Mouse (Mus musculus) embryonic fibroblast, embryonic 13.5 days (primary cell): ENCODE results near the gene Fto. TPM values are rescaled to one million over a fixed set of nuclear protein-coding genes. Genes with fewer than 3 reads are reported as not detected.

Source experiments
- H3K27ac ChIP-seq: 2 replicates; pipeline ENCODE4 v1.5.1; 2012; ENCODE audit warnings: low read length, control low read depth, inconsistent platforms; ENCODE audit not compliant: insufficient read depth
- H3K4me1 ChIP-seq: 2 replicates; pipeline ENCODE4 v1.6.1; 2011; ENCODE audit warnings: low read length; ENCODE audit not compliant: control insufficient read depth, insufficient read depth
- H3K4me3 ChIP-seq: 2 replicates; pipeline ENCODE4 v1.5.1; 2011; ENCODE audit warnings: mild to moderate bottlenecking, control low read depth, low read length; ENCODE audit not compliant: insufficient read depth
- CTCF ChIP-seq: IDR thresholded peaks from 2 replicates; pipeline ENCODE4 v1.5.1; 2011; ENCODE audit warnings: mild to moderate bottlenecking, control low read depth, low read length, moderate library complexity, borderline replicate concordance; ENCODE audit not compliant: insufficient read depth
- POLR2A ChIP-seq: IDR thresholded peaks from 2 replicates; pipeline ENCODE4 v1.6.1; 2011; ENCODE audit warnings: low read depth, mild to moderate bottlenecking, control low read depth, low read length, moderate library complexity
- polyA plus RNA-seq: library from polyadenylated mRNA; stranded (reverse); fragments of >200 nt; gene quantifications from 2 replicates; pipeline ENCODE4 v1.2.4, GENCODE M21; 2011; ENCODE audit warnings: low read depth; ENCODE audit not compliant: missing spikeins, insufficient read length

Gene Fto
- polyA plus RNA-seq, 1 experiment, result 71.5 TPM

DNA sequence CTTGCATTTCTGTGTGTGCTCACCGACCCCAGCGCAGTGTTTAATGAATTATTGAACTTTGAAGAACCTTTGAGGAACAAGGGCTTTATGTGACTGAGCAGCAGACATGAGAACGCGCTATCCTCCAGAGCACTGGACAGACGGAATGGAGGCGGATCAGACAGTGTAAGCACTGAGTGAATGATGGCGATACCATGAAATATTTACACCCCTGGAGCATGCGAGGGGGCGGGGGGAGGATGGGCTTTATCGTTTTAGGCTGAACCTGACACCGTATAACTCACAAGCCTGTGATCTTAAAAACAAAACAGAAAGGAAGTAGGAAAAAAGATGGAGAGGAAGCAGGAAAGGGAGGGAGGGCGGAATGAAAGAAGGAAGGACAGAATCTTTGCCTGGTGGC lies 57.6 kb downstream of the Fto start:
- no peak overlapping the region for H3K27ac ChIP-seq
- TF ChIP-seq CTCF (no peak), POLR2A (no peak)

DNA sequence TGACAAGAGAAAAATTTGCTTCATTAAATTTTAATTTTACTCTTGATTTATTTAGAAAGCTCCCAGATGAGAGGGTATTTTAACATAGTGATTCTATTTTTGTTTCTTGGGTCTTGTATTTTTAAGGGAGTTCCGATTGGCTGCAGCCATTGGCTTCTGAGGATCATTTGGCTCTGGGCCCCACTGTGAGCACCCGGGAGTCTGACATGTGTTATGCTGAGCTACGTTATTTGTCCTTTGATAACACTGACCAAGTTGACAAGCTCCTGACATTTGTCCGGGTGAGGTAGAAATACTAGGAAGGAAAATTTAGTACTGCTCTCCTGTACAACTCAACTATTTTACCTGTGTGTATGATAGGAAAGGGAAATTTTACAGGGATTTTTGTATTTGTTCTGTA lies 58.7 kb downstream of the Fto start:
- TF ChIP-seq CTCF (no peak), POLR2A (no peak)
- H3K4me1 ChIP-seq, result peaks cover 25% of the 10 kb centered on the region
- no peak overlapping the region for H3K27ac ChIP-seq
- H3K4me3 ChIP-seq, result no peak overlapping the region

More for the DNA sequence above, 57.6 kb downstream of the Fto start:
- H3K4me3 ChIP-seq, result no peak overlapping the region
- peaks cover 14% of the 10 kb centered on the region for H3K4me1 ChIP-seq

DNA sequence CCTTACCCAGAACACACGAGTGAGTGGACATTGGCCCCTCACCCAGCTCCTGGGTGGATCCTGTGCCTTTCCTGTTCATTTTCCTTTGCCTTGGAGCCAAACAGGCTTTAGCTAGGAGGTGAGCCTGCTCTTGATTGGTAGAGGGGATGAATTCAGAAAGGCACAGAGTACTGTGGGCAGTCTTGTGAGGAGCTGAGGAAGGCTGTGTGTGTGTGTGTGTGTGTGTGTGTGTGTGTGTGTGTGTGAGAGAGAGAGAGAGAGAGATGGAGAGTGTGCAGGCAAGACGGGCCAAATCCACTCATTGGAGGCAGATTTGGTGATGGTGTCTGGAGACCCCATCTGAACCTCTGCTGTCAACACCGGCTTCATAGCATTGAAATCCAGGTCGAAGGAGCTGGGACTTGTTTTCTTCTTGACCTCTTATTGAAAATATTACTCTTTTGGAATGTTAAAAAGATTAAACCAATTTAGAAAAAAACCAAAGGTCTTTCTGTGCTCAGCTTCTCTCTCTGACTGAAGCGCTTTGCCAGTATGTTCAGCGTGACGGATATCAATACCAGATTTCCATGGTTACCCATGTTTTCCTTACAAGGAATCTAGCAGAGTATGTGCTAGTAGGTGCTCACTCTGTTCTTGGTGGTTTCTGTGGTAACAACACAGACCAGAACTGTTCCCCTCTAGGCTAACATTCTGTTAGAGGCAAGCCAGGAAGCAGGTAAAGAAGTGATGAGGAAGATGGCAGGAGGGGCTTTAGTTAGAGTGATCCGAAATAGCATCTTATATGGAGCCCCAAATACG lies 59.7 kb downstream of the Fto start:
- H3K4me3 ChIP-seq, result no peak overlapping the region
- H3K4me1 ChIP-seq, result peaks cover 25% of the 10 kb centered on the region
- no peak overlapping the region for H3K27ac ChIP-seq
- TF ChIP-seq POLR2A, result no peak
- no peak for TF ChIP-seq CTCF

- Histone ChIP-seq H3K4me3 (no peak overlapping the region), H3K27ac (peak overlapping the region; percentile 10), H3K4me1 (peaks cover 25% of the 10 kb centered on the region)
- TF ChIP-seq CTCF, result no peak
- no peak for TF ChIP-seq POLR2A
Measured at GRCm38 (mm10) chr8:91375054-91375938, 62.0 kb downstream of the Fto start.

- no peak overlapping the region for H3K27ac ChIP-seq
- no peak overlapping the region for H3K4me3 ChIP-seq
- H3K4me1 ChIP-seq, result peaks cover 22% of the 10 kb centered on the region
- TF ChIP-seq CTCF, result no peak
- no peak for TF ChIP-seq POLR2A
Measured at GRCm38 (mm10) chr8:91376785-91377184, 63.5 kb downstream of the Fto start.

- H3K4me1 ChIP-seq, result peaks cover 23% of the 10 kb centered on the region
- no peak overlapping the region for H3K4me3 ChIP-seq
- H3K27ac ChIP-seq, result no peak overlapping the region
- TF ChIP-seq POLR2A (no peak), CTCF (no peak)
Measured at GRCm38 (mm10) chr8:91377275-91377674, 64.0 kb downstream of the Fto start.

DNA sequence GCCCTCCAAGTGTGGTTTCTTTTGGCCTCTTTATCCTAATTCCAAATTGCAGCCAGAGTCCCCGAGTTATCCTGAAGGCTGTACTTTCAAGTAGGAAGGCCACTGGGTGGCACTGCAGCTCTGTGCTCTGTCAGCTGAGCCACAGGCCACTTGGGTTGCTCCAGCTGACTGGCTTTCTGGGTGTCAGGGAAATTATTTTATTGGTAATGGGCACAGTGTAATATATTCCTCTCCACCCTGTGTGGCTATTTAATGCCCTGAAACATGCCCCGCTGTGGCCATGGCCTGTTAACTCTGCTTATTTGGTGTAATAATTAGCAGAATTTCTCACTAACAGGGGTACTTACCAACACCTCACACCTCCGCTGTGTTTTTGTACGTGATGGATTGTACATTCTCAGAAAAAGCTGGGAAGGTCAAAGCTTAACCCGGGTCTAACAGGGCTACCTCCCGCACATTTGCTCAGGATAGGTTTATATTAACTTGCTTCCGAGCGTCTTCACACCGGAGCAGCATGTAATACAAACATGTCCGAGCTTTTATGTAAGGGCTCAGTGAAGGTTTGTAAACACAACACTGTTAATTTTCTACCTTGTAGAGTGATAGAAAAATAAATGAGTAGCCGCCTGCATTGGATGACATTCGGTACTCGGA lies 65.6 kb downstream of the Fto start:
- H3K27ac ChIP-seq, result no peak overlapping the region
- H3K4me1 ChIP-seq, result peaks cover 23% of the 10 kb centered on the region
- no peak overlapping the region for H3K4me3 ChIP-seq
- TF ChIP-seq POLR2A (no peak), CTCF (peak; percentile 79)

GRCm38 (mm10) chr8:91380796-91381542 lies 67.6 kb downstream of the Fto start:
- TF ChIP-seq CTCF (no peak), POLR2A (no peak)
- Histone ChIP-seq H3K4me3 (no peak overlapping the region), H3K4me1 (peaks cover 13% of the 10 kb centered on the region), H3K27ac (no peak overlapping the region)

- H3K4me1 ChIP-seq, result peaks cover 6% of the 10 kb centered on the region
- peak overlapping the region; percentile 36; the same call in 1 of the 2 replicates for H3K27ac ChIP-seq
- H3K4me3 ChIP-seq, result no peak overlapping the region
- TF ChIP-seq CTCF (no peak), POLR2A (no peak)
Measured at GRCm38 (mm10) chr8:91381543-91382106, 68.3 kb downstream of the Fto start.
